Mouse (Mus musculus) heart, adult 10 weeks (tissue): ENCODE results near the gene Gm6502. TPM values are rescaled to one million over a fixed set of nuclear protein-coding genes. Genes with fewer than 3 reads are reported as not detected.

Source experiments
- polyA plus RNA-seq: library from polyadenylated mRNA; stranded (reverse); fragments of 350-450 nt; fragmentation: Illumina TruSeq; extraction: RNeasy Lipid Tissue Mini Kit (QIAGEN cat#74804); gene quantifications from one replicate; pipeline ENCODE4 v1.2.3, GENCODE M21; 2014; ENCODE audit warnings: low read depth, low replicate concordance

Gm6502 gene
- polyA plus RNA-seq: not detected

DNA sequence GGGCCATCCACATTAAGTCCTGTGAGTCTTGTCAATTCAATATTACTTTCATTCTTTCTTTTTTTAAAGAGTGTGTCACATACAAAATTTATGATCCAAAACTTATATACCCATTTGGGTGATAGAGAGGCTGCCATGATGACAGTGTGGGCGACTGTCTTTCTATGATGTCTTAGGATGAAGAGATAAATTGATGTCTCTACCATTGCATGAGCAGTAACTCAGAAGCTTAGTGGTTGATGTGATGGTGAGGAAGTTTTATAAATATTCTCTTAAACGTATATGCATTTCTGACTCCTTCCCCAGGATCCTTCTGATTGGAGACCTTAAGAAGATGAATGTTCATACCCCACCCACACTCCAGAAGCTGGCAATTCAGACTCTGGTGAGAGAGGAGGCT, at the start of gene Gm6502:
Gm6502 (plus strand) TSS at position 301 of the 400 bp plus-strand sequence.

GRCm38 (mm10) chr5:94306696-94307095, 7.5 kb upstream of the Gm6502 start, which contains the start of gene A430089I19Rik:
TSS of gene A430089I19Rik (minus strand) at chr5:94306796.

GRCm38 (mm10) chr5:94339449-94339848, 25.2 kb downstream of the Gm6502 start, which contains the start of gene AA792892:
TSS of gene AA792892 (plus strand) at chr5:94339749.

Other genes starting within 250 kb of the Gm6502 start
- gene BC061212, start 243.9 kb upstream of the Gm6502 start, polyA plus RNA-seq: not detected
- gene Gm6351, start 238.1 kb upstream of the Gm6502 start, polyA plus RNA-seq: not detected
- gene Gm3106, start 96.4 kb upstream of the Gm6502 start, polyA plus RNA-seq: not detected
- gene A430089I19Rik, start 7.6 kb upstream of the Gm6502 start, polyA plus RNA-seq: not detected
- not detected for gene AA792892, start 25.3 kb downstream of the Gm6502 start, polyA plus RNA-seq
- not detected for gene Gm7682, start 131.3 kb downstream of the Gm6502 start, polyA plus RNA-seq
- gene Gm3139, start 211.9 kb downstream of the Gm6502 start, polyA plus RNA-seq: not detected